ENCODE assay signal across 10 mouse cellular contexts in genomic region chr19:53362967-53363366, GRCm38 (mm10). TPM values are rescaled to one million over a fixed set of nuclear protein-coding genes. Genes with fewer than 3 reads are reported as not detected.
DNase-seq lines count a peak whose midpoint lies in the region; ATAC-seq and TF ChIP-seq lines count a peak whose summit lies in the region.
"Had no signal": no experiment of that assay in that cellular context is flagged by ENCODE, and none has a peak within 500 bp of the region (broad histone marks: within the 10 kb centered on the region; RNA-seq: fewer than 3 reads in every experiment).

No protein-coding gene starts in this region.

- no peaks in the 10 kb centered on the region for H3K9me3 ChIP-seq in kidney, postnatal 0 days (replicated peaks; ENCODE audit: low read length)
- H3K9me3 ChIP-seq in kidney, embryonic 14.5 days (ENCODE audit: control insufficient read depth, low read length), result no peaks in the 10 kb centered on the region
- no peaks in the 10 kb centered on the region for H3K9me3 ChIP-seq in ES-Bruce4 (replicated peaks; ENCODE audit: control insufficient read depth, insufficient read depth, low read length, poor library complexity, severe bottlenecking)
- H3K9me3 ChIP-seq in lung, postnatal 0 days (ENCODE audit: low read length), result no peaks in the 10 kb centered on the region

- no peak overlapping the region for H3K27ac ChIP-seq in kidney, postnatal 0 days
- H3K27ac ChIP-seq in kidney, embryonic 14.5 days (ENCODE audit: low read depth, low read length), result no peak overlapping the region
- H3K27ac ChIP-seq in ES-Bruce4 (ENCODE audit: insufficient read depth, low read length), result no peak overlapping the region
- no peak overlapping the region for H3K27ac ChIP-seq in lung, postnatal 0 days (ENCODE audit: low read length)
- H3K27ac ChIP-seq: macrophage had no signal

- no peaks in the 10 kb centered on the region for H3K36me3 ChIP-seq in kidney, postnatal 0 days (ENCODE audit: insufficient read depth, low read length)
- no peaks in the 10 kb centered on the region for H3K36me3 ChIP-seq in kidney, embryonic 14.5 days (ENCODE audit: control insufficient read depth, insufficient read depth, low read length)
- H3K36me3 ChIP-seq in ES-Bruce4 (ENCODE audit: control insufficient read depth, insufficient read depth, low read length, poor library complexity, severe bottlenecking), result no peaks in the 10 kb centered on the region
- H3K36me3 ChIP-seq in lung, postnatal 0 days (ENCODE audit: insufficient read depth, low read length), result no peaks in the 10 kb centered on the region

- H3K9ac ChIP-seq in kidney, postnatal 0 days (ENCODE audit: low read depth, low read length), result no peak overlapping the region
- H3K9ac ChIP-seq in kidney, embryonic 14.5 days (ENCODE audit: low read depth, low read length), result no peak overlapping the region
- H3K9ac ChIP-seq in ES-Bruce4 (ENCODE audit: low read depth, poor library complexity, severe bottlenecking), result no peak overlapping the region
- no peak overlapping the region for H3K9ac ChIP-seq in lung, postnatal 0 days (replicated peaks; ENCODE audit: low read depth)

- H3K4me3 ChIP-seq in kidney, postnatal 0 days (replicated peaks; ENCODE audit: low read depth, low read length), result no peak overlapping the region
- H3K4me3 ChIP-seq in kidney, embryonic 14.5 days (ENCODE audit: low read length), result no peak overlapping the region
- H3K4me3 ChIP-seq in ES-Bruce4 (ENCODE audit: low read depth, low read length), result no peak overlapping the region
- H3K4me3 ChIP-seq in lung, postnatal 0 days (ENCODE audit: low read depth, low read length), result no peak overlapping the region
- H3K4me3 ChIP-seq: erythroblast, embryonic 14.5 days had no signal

- H3K27me3 ChIP-seq in kidney, postnatal 0 days (ENCODE audit: insufficient read depth, low read length), result no peaks in the 10 kb centered on the region
- H3K27me3 ChIP-seq in kidney, embryonic 14.5 days (ENCODE audit: control insufficient read depth, insufficient read depth, low read length), result no peaks in the 10 kb centered on the region
- no peaks in the 10 kb centered on the region for H3K27me3 ChIP-seq in ES-Bruce4 (ENCODE audit: control insufficient read depth, insufficient read depth, low read length, poor library complexity, severe bottlenecking)
- no peaks in the 10 kb centered on the region for H3K27me3 ChIP-seq in lung, postnatal 0 days (replicated peaks; ENCODE audit: insufficient read depth, low read length)

- ATAC-seq in kidney, postnatal 0 days (replicated peaks; ENCODE audit: low FRiP score, low read depth), result no peak
- no peak for ATAC-seq in kidney, embryonic 14.5 days (ENCODE audit: low FRiP score, low TSS enrichment)
- no peak for ATAC-seq in lung, postnatal 0 days

- TF ChIP-seq EP300 in ES-Bruce4 (IDR thresholded peaks at IDR 0.05; ENCODE audit: insufficient read depth, low read depth, low read length), result no peak
- no peak for TF ChIP-seq EP300 in lung, postnatal 0 days (IDR thresholded peaks at IDR 0.05)

- TF ChIP-seq CTCF in kidney, postnatal 0 days (IDR thresholded peaks at IDR 0.05; ENCODE audit: low read depth), result peak; percentile 59
- TF ChIP-seq CTCF in ES-Bruce4 (IDR thresholded peaks at IDR 0.05; ENCODE audit: low read depth, low read length), result peak; percentile 62
- TF ChIP-seq CTCF in brain, embryonic 14.5 days (IDR thresholded peaks at IDR 0.05; ENCODE audit: borderline replicate concordance, extremely low read depth, insufficient read depth, insufficient read length), result peak; percentile 31; the same call in 1 of the 2 replicates
- peak; percentile 64 for TF ChIP-seq CTCF in lung, postnatal 0 days (IDR thresholded peaks at IDR 0.05)

- 45% methylated on average over 2 of the region's 2 CpGs for WGBS in kidney, postnatal 0 days
- 45% methylated on average over 2 of the region's 2 CpGs for WGBS in kidney, embryonic 14.5 days
- WGBS in lung, postnatal 0 days, result 47% methylated on average over 2 of the region's 2 CpGs

- TF ChIP-seq POLR2A in ES-Bruce4 (IDR thresholded peaks at IDR 0.05; ENCODE audit: insufficient read depth, low read length), result no peak
- no peak for TF ChIP-seq POLR2A in brain, embryonic 14.5 days (IDR thresholded peaks at IDR 0.05; ENCODE audit: borderline replicate concordance, extremely low read depth, insufficient read depth, insufficient read length, poor library complexity, severe bottlenecking)

- DNase-seq in kidney, postnatal 0 days (ENCODE audit: low spot score), result no peak
- no peak for DNase-seq in brain, embryonic 14.5 days (ENCODE audit: low read depth)
- no peak for DNase-seq in lung, postnatal 0 days (ENCODE audit: low spot score)
- DNase-seq in frontal cortex, postnatal 14 days (ENCODE audit: low spot score in 2 of 2), result no peak
- DNase-seq in left cerebral cortex, adult 11 months (ENCODE audit: low spot score), result no peak
- no peak for DNase-seq in urinary bladder, postnatal 14 days (ENCODE audit: low spot score)

- H3K4me1 ChIP-seq in kidney, postnatal 0 days (replicated peaks; ENCODE audit: insufficient read depth, low read length), result peaks cover 16% of the 10 kb centered on the region
- H3K4me1 ChIP-seq in kidney, embryonic 14.5 days (ENCODE audit: control insufficient read depth, insufficient read depth, low read length), result peaks cover 14% of the 10 kb centered on the region; the same call in 1 of the 2 replicates
- H3K4me1 ChIP-seq in ES-Bruce4 (ENCODE audit: control insufficient read depth, insufficient read depth, low read length), result no peaks in the 10 kb centered on the region
- H3K4me1 ChIP-seq in lung, postnatal 0 days (ENCODE audit: insufficient read depth, low read depth, low read length), result peaks cover 12% of the 10 kb centered on the region; the same call in 1 of the 2 replicates

- H3K4me2 ChIP-seq in kidney, postnatal 0 days (ENCODE audit: low read length), result no peak overlapping the region
- no peak overlapping the region for H3K4me2 ChIP-seq in kidney, embryonic 14.5 days (replicated peaks; ENCODE audit: low read depth, low read length)
- no peak overlapping the region for H3K4me2 ChIP-seq in lung, postnatal 0 days (replicated peaks; ENCODE audit: low read depth, low read length)

RNA-seq across cellular contexts. Expression of gene Gm10197, which starts 8.6 kb away (rescaled TPM):
- polyA plus RNA-seq in kidney, postnatal 0 days (2015; fragmentation: Nextera tagmentation; extraction: Ambion mirVana), result not detected in 2 replicates
- polyA plus RNA-seq in kidney, embryonic 14.5 days (2014; fragmentation: Nextera tagmentation; extraction: Ambion mirVana), result 2.0 and 3.2 TPM in 2 replicates
- not detected in 2 replicates for polyA plus RNA-seq in ES-Bruce4 (2011; ENCODE audit: insufficient read depth, insufficient read length, low read depth, missing spikeins)
- polyA plus RNA-seq in brain, embryonic 14.5 days (2012; rRNA removed), result not detected in 2 replicates
- 2.2 TPM in 1 of 2 replicates, not detected in the other for polyA plus RNA-seq in lung, postnatal 0 days (2015; fragmentation: Nextera tagmentation; extraction: Ambion mirVana)
- polyA plus RNA-seq: erythroblast, embryonic 14.5 days; macrophage had no signal

RNA-seq across cellular contexts. Expression of gene Smndc1, which starts 27.4 kb away (rescaled TPM):
- polyA plus RNA-seq in kidney, postnatal 0 days (2015; fragmentation: Nextera tagmentation; extraction: Ambion mirVana), result 47.2 and 47.6 TPM in 2 replicates
- polyA plus RNA-seq in kidney, embryonic 14.5 days (2014; fragmentation: Nextera tagmentation; extraction: Ambion mirVana), result 47.7 and 49.4 TPM in 2 replicates
- 72.0 and 77.6 TPM in 2 replicates for polyA plus RNA-seq in ES-Bruce4 (2011; ENCODE audit: insufficient read depth, insufficient read length, low read depth, missing spikeins)
- polyA plus RNA-seq in brain, embryonic 14.5 days (2012; rRNA removed), result 21.6 and 27.3 TPM in 2 replicates
- polyA plus RNA-seq in lung, postnatal 0 days (2015; fragmentation: Nextera tagmentation; extraction: Ambion mirVana), result 35.8 and 40.0 TPM in 2 replicates

RNA-seq across cellular contexts. Expression of gene Mxi1, which starts 52.6 kb away (rescaled TPM):
- 51.9 and 55.0 TPM in 2 replicates for polyA plus RNA-seq in kidney, postnatal 0 days (2015; fragmentation: Nextera tagmentation; extraction: Ambion mirVana)
- polyA plus RNA-seq in kidney, embryonic 14.5 days (2014; fragmentation: Nextera tagmentation; extraction: Ambion mirVana), result 31.0 and 42.5 TPM in 2 replicates
- polyA plus RNA-seq in ES-Bruce4 (2011; ENCODE audit: insufficient read depth, insufficient read length, low read depth, missing spikeins), result 34.7 and 36.5 TPM in 2 replicates
- 37.1 and 44.2 TPM in 2 replicates for polyA plus RNA-seq in brain, embryonic 14.5 days (2012; rRNA removed)
- 40.4 and 43.0 TPM in 2 replicates for polyA plus RNA-seq in lung, postnatal 0 days (2015; fragmentation: Nextera tagmentation; extraction: Ambion mirVana)
